Mouse (Mus musculus): ENCODE measurements around the gene Map3k5. TPM values are rescaled to one million over a fixed set of nuclear protein-coding genes. Genes with fewer than 3 reads are reported as not detected.

The Map3k5 gene
- polyA plus RNA-seq, 1 experiment from 2014 or later: 0.82 TPM

DNA sequence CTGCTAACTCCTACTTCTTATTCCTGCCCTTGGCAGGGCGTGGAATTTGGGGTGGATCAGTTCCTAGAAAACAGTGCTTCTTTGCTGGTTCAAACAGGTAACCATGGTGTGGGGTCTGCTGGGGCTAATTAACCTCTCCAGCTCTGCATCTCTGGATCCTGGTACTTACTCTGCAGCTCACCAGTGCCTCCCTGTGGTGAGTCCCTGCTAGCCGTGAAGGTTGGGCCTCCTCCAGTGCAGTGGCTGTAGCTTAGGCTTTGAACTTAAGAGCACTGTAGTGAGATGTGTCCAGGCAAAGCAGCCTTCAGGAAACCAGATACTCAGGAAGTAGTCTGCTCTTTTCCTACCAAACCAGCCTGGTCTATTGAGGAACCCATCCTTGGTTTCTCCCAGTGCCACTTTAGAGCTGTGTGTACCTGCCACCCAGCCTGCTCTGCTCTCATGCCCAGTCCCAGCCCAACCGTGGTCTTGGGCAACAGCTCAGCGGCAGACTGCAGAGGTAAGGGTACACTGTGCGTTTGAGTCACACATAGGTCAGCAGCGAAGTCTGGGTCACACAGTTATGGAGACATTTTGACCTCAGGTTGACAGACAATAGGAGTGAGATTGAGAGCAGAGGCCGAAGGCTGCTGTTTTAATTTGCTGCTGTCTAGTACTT lies 139.1 kb downstream of the Map3k5 start:
- 70% methylated on average over 7 of the region's 7 CpGs for WGBS
- Histone ChIP-seq H3K36me3 (no peaks in the 10 kb centered on the region), H3K27me3 (no peaks in the 10 kb centered on the region), H3K4me1 (no peaks in the 10 kb centered on the region), H3K27ac (replicated peaks) (no peak overlapping the region), H3K9ac (replicated peaks) (no peak overlapping the region), H3K9me3 (no peaks in the 10 kb centered on the region), H3K4me2 (replicated peaks) (no peak overlapping the region), H3K4me3 (no peak overlapping the region)
- ATAC-seq (ENCODE audit: low FRiP score, low read depth): peak; percentile 58; the same call in 1 of the 2 replicates

DNA sequence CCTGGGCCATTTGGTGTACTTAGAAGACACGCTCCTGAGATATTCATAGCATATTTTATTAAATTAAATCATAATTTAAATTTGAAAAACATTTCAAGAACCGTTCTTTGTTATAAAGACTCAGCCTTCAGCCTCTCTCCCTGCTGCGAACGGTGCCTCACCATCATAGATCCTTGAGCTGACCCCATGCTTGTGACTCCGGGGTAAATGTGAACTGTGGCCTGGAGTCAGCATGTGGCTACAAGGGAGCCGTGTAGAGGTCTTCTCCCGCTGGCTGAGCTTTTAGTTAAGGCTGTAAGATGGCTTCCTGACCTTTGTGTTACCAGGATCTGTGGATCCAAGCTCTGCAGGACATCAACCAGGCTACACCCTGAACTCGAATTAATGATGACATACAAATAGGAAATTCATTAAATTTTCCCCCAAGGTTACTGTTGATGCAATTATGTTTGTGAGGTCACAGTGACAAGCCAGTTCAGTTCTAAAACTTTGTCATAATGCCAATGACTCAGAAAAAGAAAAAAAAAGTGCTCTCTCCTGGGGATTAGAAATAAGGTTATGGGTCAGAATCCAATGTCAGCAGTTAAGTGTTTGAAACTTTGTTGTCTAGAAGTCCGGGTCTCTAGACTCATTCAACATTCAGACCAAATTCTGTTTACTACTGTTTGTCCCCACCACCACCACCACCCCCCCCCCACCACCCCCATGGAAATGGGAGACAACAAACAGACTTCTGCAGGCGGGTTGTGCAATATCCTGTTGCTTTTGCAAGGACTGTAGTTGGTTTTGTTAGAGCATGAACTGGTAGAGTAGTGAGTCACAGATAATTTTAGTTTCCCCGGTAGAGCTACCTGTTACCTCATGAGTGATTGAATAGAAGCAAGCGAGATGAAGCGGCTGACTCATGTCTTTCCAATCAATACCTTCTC lies 142.5 kb downstream of the Map3k5 start:
- no peak for ATAC-seq (ENCODE audit: low FRiP score, low read depth)
- WGBS: 72% methylated on average over 13 of the region's 13 CpGs
- Histone ChIP-seq H3K27ac (replicated peaks) (no peak overlapping the region), H3K4me1 (no peaks in the 10 kb centered on the region), H3K4me3 (no peak overlapping the region), H3K9me3 (no peaks in the 10 kb centered on the region), H3K4me2 (replicated peaks) (no peak overlapping the region), H3K27me3 (no peaks in the 10 kb centered on the region), H3K9ac (replicated peaks) (no peak overlapping the region), H3K36me3 (no peaks in the 10 kb centered on the region)

- Histone ChIP-seq H3K9me3 (no peaks in the 10 kb centered on the region), H3K27me3 (no peaks in the 10 kb centered on the region), H3K4me1 (no peaks in the 10 kb centered on the region), H3K27ac (replicated peaks) (no peak overlapping the region), H3K36me3 (no peaks in the 10 kb centered on the region), H3K4me3 (no peak overlapping the region), H3K9ac (replicated peaks) (no peak overlapping the region), H3K4me2 (replicated peaks) (no peak overlapping the region)
- 96% methylated on average over 2 of the region's 2 CpGs for WGBS
- ATAC-seq (ENCODE audit: low FRiP score, low read depth): no peak
Observed at GRCm38 (mm10) chr10:20078350-20078749, 144.1 kb downstream of the Map3k5 start.

- no peak overlapping the region for H3K27ac ChIP-seq (replicated peaks)
- H3K4me1 ChIP-seq: no peaks in the 10 kb centered on the region
- H3K4me3 ChIP-seq: no peak overlapping the region
- no peaks in the 10 kb centered on the region for H3K9me3 ChIP-seq
- H3K9ac ChIP-seq (replicated peaks): no peak overlapping the region
- ATAC-seq (ENCODE audit: low FRiP score, low read depth): no peak
- no peak overlapping the region for H3K4me2 ChIP-seq (replicated peaks)
- 70% methylated on average over 2 of the region's 2 CpGs for WGBS
- H3K27me3 ChIP-seq: no peaks in the 10 kb centered on the region
- no peaks in the 10 kb centered on the region for H3K36me3 ChIP-seq
Observed at GRCm38 (mm10) chr10:20087841-20088240, 153.6 kb downstream of the Map3k5 start.

GRCm38 (mm10) chr10:20089026-20089425 lies 154.8 kb downstream of the Map3k5 start:
- no peaks in the 10 kb centered on the region for H3K9me3 ChIP-seq
- ATAC-seq (ENCODE audit: low FRiP score, low read depth): no peak
- 65% methylated on average over 3 of the region's 3 CpGs for WGBS
- H3K27ac ChIP-seq (replicated peaks): no peak overlapping the region
- H3K4me3 ChIP-seq: no peak overlapping the region
- no peak overlapping the region for H3K4me2 ChIP-seq (replicated peaks)
- H3K4me1 ChIP-seq: no peaks in the 10 kb centered on the region
- no peaks in the 10 kb centered on the region for H3K36me3 ChIP-seq
- H3K27me3 ChIP-seq: no peaks in the 10 kb centered on the region
- no peak overlapping the region for H3K9ac ChIP-seq (replicated peaks)

DNA sequence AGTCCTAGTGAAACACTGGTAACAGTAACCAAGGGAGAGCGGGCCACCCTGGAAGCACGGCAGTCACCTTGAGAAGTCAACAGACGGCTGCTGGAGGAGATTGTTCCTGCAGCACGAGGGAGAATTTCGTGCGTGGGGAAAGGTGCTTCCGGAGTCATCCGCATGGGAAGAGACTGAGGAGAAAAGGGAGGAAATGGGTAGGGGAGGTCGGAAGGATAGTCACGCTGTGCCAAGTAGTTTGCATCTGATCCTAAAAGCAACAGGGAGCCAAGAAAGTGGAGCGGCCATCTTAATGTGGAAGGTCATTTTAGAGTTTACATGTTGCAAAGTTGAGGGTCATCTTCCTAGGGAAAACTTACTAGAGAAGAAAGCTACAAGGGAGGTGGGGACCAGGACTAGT lies 155.9 kb downstream of the Map3k5 start:
- no peak overlapping the region for H3K9ac ChIP-seq (replicated peaks)
- no peaks in the 10 kb centered on the region for H3K36me3 ChIP-seq
- no peaks in the 10 kb centered on the region for H3K9me3 ChIP-seq
- H3K4me3 ChIP-seq: no peak overlapping the region
- no peak overlapping the region for H3K4me2 ChIP-seq (replicated peaks)
- WGBS: 96% methylated on average over 11 of the region's 11 CpGs
- no peaks in the 10 kb centered on the region for H3K4me1 ChIP-seq
- H3K27me3 ChIP-seq: no peaks in the 10 kb centered on the region
- no peak overlapping the region for H3K27ac ChIP-seq (replicated peaks)
- no peak for ATAC-seq (ENCODE audit: low FRiP score, low read depth)

- H3K4me2 ChIP-seq (replicated peaks): no peak overlapping the region
- no peaks in the 10 kb centered on the region for H3K9me3 ChIP-seq
- no peaks in the 10 kb centered on the region for H3K27me3 ChIP-seq
- no peak overlapping the region for H3K4me3 ChIP-seq
- 98% methylated on average over 2 of the region's 2 CpGs for WGBS
- H3K9ac ChIP-seq (replicated peaks): no peak overlapping the region
- H3K27ac ChIP-seq (replicated peaks): no peak overlapping the region
- H3K4me1 ChIP-seq: no peaks in the 10 kb centered on the region
- no peaks in the 10 kb centered on the region for H3K36me3 ChIP-seq
- ATAC-seq (ENCODE audit: low FRiP score, low read depth): no peak
Observed at GRCm38 (mm10) chr10:20091416-20091815, 157.1 kb downstream of the Map3k5 start.

DNA sequence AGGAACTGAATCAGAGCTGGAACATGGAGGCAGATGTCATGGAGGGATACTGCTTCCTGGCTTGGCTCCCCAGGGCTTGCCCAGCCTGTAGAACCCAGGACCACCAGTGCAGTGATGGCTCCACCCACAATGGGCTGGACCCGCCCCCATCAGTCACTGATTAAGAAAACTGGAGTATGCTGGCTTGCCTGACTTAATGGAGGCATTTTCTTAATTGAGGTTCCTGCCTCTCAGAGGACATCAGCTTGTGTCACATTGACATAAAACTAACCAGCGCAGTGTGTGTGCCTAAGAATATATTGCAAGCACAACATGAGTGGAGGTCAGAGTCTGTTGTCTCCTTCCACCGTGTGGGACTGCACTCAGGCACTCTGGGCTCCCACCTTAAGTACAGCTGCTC lies 158.1 kb downstream of the Map3k5 start:
- no peak overlapping the region for H3K27ac ChIP-seq (replicated peaks)
- no peaks in the 10 kb centered on the region for H3K9me3 ChIP-seq
- H3K36me3 ChIP-seq: no peaks in the 10 kb centered on the region
- H3K27me3 ChIP-seq: no peaks in the 10 kb centered on the region
- no peak for ATAC-seq (ENCODE audit: low FRiP score, low read depth)
- H3K4me3 ChIP-seq: no peak overlapping the region
- WGBS: 81% methylated on average over 3 of the region's 3 CpGs
- no peak overlapping the region for H3K4me2 ChIP-seq (replicated peaks)
- no peak overlapping the region for H3K9ac ChIP-seq (replicated peaks)
- no peaks in the 10 kb centered on the region for H3K4me1 ChIP-seq

DNA sequence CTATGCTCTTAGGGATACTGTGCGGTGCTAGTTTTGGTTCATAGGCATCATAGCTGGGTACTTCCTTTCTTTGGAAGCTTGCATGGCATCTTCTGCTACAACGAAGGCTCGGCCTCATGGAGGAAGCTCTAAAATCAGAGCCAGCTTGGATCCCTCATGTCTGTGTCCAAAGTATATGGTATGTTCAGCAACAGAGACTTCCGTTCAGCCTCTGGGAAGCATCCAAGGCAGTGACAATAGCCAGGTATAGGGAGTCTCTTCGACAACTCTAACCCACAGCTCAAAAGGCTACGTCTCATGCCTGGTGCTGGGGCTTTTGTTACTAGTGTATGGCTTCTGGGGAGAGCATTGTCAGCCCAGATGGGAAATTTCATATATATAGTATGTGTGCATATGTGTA lies 167.2 kb downstream of the Map3k5 start:
- Histone ChIP-seq H3K4me1 (no peaks in the 10 kb centered on the region), H3K4me2 (replicated peaks) (no peak overlapping the region), H3K9ac (replicated peaks) (no peak overlapping the region), H3K36me3 (no peaks in the 10 kb centered on the region), H3K27ac (replicated peaks) (no peak overlapping the region), H3K4me3 (no peak overlapping the region), H3K9me3 (no peaks in the 10 kb centered on the region), H3K27me3 (no peaks in the 10 kb centered on the region)
- no peak for ATAC-seq (ENCODE audit: low FRiP score, low read depth)
- WGBS: 96% methylated on average over 6 of the region's 6 CpGs

GRCm38 (mm10) chr10:20104271-20104931 lies 170.1 kb downstream of the Map3k5 start:
- no peaks in the 10 kb centered on the region for H3K36me3 ChIP-seq
- no peaks in the 10 kb centered on the region for H3K4me1 ChIP-seq
- no peak overlapping the region for H3K9ac ChIP-seq (replicated peaks)
- no peak overlapping the region for H3K4me2 ChIP-seq (replicated peaks)
- H3K27me3 ChIP-seq: no peaks in the 10 kb centered on the region
- H3K27ac ChIP-seq (replicated peaks): no peak overlapping the region
- 82% methylated on average over 8 of the region's 8 CpGs for WGBS
- no peaks in the 10 kb centered on the region for H3K9me3 ChIP-seq
- ATAC-seq (ENCODE audit: low FRiP score, low read depth): no peak
- no peak overlapping the region for H3K4me3 ChIP-seq

DNA sequence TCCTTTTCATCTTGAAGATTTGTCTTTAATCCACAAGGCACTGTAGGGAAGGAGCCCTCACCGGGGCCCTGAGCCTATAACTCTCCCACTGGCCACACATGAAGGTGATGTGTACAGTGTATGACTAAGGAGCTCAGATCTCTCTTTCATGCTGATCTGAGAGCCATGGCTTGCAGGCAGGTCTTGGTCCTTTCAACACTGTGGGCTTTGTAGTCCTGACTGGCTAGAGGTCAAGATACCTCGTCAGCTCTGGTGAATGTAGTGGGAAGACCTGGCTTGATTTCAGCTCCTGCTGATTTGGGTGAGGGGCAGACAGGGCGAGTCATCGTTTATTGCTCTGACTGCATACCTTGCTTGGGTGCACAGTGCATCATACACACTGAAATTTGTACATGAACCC lies 171.3 kb downstream of the Map3k5 start:
- no peak for ATAC-seq (ENCODE audit: low FRiP score, low read depth)
- WGBS: 86% methylated on average over 4 of the region's 4 CpGs

DNA sequence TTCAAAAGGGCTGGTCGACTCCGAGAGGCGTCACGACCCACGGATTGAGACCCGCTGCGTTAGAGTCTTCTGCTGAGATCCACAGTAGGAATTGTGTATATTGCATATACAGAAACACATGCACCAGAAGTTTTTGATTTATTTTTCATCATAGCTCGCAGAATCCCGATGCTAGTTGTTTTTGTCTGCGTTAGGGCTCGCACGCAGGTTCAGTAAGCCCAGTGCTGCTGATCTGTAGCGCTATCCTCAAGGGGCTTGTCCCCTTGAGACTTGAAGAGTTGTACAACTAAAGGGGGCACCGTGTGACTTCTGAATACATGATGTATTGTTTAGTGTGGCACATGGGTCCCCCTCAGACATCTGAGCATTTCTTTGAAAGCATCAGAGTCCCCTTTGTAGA lies 172.8 kb downstream of the Map3k5 start:
- Histone ChIP-seq H3K4me2 (replicated peaks) (no peak overlapping the region), H3K4me3 (no peak overlapping the region), H3K9ac (replicated peaks) (no peak overlapping the region), H3K9me3 (no peaks in the 10 kb centered on the region), H3K36me3 (no peaks in the 10 kb centered on the region), H3K27me3 (no peaks in the 10 kb centered on the region), H3K27ac (replicated peaks) (no peak overlapping the region), H3K4me1 (no peaks in the 10 kb centered on the region)
- no peak for ATAC-seq (ENCODE audit: low FRiP score, low read depth)
- WGBS: 93% methylated on average over 14 of the region's 14 CpGs

More for the DNA sequence above, 171.3 kb downstream of the Map3k5 start:
- H3K9me3 ChIP-seq: no peaks in the 10 kb centered on the region
- H3K4me3 ChIP-seq: no peak overlapping the region
- no peak overlapping the region for H3K9ac ChIP-seq (replicated peaks)
- H3K27ac ChIP-seq (replicated peaks): no peak overlapping the region
- no peaks in the 10 kb centered on the region for H3K36me3 ChIP-seq
- no peaks in the 10 kb centered on the region for H3K4me1 ChIP-seq
- H3K4me2 ChIP-seq (replicated peaks): no peak overlapping the region
- H3K27me3 ChIP-seq: no peaks in the 10 kb centered on the region
